Mouse (Mus musculus): ENCODE results near the gene Rasal1. TPM values are rescaled to one million over a fixed set of nuclear protein-coding genes. Genes with fewer than 3 reads are reported as not detected.

The Rasal1 gene
- 10 to 100 TPM; 92.7 to 97.3 TPM for total RNA-seq (2021)
- long read RNA-seq, transcript Rasal1-205 (21 exons, 3,251 nt) = major isoform, 79 of 162 reads
- long read RNA-seq, partial matches to known transcripts = 25 of 162 reads
- long read RNA-seq, other reads (novel, unspliced or antisense) = 58 of 162 reads

GRCm38 (mm10) chr5:120648569-120649373 is at the start of gene Rasal1:
TSS of gene Rasal1 (plus strand) at chr5:120648812.
- DNase-seq (ENCODE audit: low spot score in 2 of 2) = peak; percentile 84

DNA sequence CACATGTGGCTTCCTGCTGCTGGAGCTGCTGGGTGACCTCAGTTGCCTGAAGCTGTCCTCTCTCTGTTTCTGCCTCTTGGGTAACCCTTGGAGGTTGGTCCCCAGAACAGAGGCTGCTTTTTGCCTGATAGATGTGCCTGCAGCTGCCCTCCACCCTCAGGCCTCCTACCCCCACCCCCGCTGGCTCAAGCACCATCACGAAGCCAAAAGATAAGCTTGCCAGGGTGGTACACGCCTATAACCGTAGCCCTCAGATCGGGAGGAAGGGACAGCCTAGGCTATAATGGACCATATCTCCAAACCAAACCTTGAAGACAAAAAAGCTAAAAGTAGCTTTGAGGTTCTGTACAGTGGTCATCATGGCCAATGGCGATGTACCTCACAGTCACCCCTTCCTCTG is 49.0 kb upstream of the Rasal1 start:
- no peak for DNase-seq (ENCODE audit: low spot score in 2 of 2)

- DNase-seq (ENCODE audit: low spot score in 2 of 2) = no peak
These were observed 47.5 kb upstream of the Rasal1 start for GRCm38 (mm10) chr5:120600946-120601668.

DNA sequence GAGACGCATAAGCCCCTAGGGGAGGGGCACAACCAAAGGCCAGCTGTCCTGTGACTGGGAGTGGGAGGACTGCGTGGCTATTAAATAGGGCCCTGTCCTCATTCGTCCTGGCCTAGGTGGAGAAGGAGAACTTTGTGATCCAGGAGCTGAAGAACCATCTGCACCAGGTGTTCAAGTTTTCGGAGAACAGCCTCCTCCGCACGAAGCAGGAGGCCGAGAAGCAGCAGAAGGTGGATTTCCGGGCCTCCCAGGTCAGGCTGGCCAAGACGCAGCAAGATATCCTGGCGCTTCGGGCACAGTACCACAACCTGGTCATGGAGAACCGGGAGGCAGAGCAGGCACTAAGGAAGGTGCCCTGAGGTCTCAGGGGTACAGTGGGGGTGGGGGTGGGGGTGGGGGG is 46.4 kb upstream of the Rasal1 start:
- no peak for DNase-seq (ENCODE audit: low spot score in 2 of 2)

- no peak for DNase-seq (ENCODE audit: low spot score in 2 of 2)
These were observed 45.1 kb upstream of the Rasal1 start for GRCm38 (mm10) chr5:120603515-120603914.

DNA sequence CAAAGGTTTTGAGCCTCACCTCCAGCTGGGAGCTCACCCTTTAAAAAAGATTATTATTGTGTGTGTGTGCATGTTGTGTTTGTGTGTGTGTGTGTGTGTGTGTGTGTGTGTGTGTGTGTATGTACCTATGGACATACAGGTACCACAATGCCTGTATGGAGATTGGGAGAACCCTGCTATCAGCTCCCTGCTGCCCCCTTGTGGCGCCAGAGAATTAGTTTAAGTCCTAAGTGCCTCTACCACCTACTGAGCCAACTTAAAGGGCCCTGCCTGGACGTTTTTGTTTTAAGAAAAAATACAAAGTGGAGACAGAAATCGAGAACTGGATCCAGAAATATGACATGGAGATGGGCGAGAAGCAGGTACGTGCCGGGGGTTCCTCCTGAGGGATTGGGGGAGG is 43.8 kb upstream of the Rasal1 start:
- DNase-seq (ENCODE audit: low spot score in 2 of 2) = peak in 1 of 2 experiments; percentile 87

DNA sequence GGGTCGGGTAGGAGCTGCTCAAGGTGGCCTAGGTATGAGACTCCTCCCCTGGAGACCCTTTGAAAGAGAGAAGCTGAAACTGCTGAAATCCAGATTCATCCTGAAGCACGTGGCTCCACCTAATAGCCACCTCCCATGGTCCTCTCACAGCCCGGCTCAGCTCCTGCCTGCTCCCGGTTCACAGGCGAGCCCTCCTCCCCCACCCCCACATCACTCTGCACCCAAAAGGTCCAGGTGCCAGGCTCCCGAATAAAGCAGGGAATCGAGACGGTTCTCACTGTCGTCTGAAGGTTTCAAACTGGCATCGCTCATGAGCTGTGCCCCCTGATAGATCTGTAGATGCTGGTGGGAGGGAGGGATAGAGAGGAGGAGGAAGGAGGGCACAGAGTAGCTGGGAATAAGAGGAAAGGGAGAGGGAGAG is 43.4 kb upstream of the Rasal1 start:
- DNase-seq (ENCODE audit: low spot score in 2 of 2) = no peak

GRCm38 (mm10) chr5:120605688-120606087 is 42.9 kb upstream of the Rasal1 start:
- peak; percentile 84 to 95 for DNase-seq (ENCODE audit: low spot score in 2 of 2)

GRCm38 (mm10) chr5:120606590-120607200 is 41.9 kb upstream of the Rasal1 start:
- DNase-seq (ENCODE audit: low spot score in 2 of 2) = no peak

- no peak for DNase-seq (ENCODE audit: low spot score in 2 of 2)
These were observed 41.3 kb upstream of the Rasal1 start for GRCm38 (mm10) chr5:120607335-120607734.

- DNase-seq (ENCODE audit: low spot score in 2 of 2) = no peak
These were observed 39.3 kb upstream of the Rasal1 start for GRCm38 (mm10) chr5:120609246-120609775.

DNA sequence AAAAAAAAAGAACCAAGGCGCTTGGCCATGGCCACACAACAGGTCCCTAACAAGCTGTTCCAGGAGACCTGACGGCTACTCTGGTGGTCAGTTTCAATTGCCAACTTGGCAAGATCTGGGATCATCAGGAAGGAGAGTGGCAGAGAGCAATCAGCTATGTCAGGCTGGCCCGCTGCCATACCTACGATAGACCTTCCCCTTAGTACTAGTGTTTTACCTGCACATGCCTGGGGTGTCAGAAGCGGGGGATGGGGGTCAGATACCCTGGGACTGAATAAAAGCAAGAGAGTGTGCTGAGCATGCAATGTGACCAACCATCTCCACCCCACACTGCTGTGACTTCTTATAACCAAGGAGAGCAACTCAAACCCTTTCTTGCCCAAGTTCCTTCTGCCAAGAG is 37.7 kb upstream of the Rasal1 start:
- DNase-seq (ENCODE audit: low spot score in 2 of 2) = no peak

- no peak for DNase-seq (ENCODE audit: low spot score in 2 of 2)
These were observed 37.2 kb upstream of the Rasal1 start for GRCm38 (mm10) chr5:120611416-120611815.

- peak; percentile 98 to 100 for DNase-seq (ENCODE audit: low spot score in 2 of 2)
These were observed 36.2 kb upstream of the Rasal1 start, which contains the start of the genes Rita1 and Ddx54 for GRCm38 (mm10) chr5:120612442-120612821. TSS of gene Rita1 (minus strand) at chr5:120612589. TSS of gene Ddx54 (plus strand) at chr5:120612739.

DNA sequence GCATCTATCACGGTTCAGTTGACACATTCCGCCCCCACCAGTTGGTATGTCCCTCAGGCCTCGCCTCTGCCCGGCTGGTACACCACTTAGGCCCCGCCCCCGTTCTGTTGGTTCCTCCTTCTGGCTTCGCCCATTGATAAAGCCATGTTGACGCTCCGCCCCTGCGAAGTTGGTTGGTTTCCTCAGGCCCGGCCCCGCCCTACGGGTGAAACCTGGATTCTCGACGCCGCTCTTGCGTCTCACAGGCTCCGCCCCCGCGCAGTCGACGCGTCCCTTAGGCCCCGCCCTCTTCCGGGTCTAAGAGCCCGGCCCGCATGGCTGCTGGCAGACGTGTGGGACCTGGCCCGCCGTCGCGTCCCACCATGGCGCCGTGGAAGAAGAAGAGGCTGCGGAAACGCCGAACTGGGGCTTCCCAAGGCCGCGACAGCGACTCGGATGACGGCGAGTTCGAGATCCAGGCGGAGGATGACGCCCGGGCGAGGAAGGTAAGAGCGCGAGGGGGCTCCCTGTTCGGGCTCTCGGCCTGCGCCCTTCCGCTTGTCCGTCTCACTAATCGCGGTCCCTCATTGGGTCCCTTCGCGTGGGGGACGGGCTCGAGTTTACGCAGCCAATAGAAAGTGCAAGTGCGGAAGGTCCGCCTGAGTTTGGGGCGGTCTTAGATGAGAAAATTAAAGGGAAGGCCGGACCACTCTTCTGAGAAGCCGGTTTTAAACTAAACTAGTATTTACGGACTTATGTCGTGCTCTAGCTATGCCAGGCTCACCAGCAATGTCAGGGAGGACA is 35.6 kb upstream of the Rasal1 start:
- DNase-seq (ENCODE audit: low spot score in 2 of 2) = peak; percentile 100

- no peak for DNase-seq (ENCODE audit: low spot score in 2 of 2)
These were observed 32.7 kb upstream of the Rasal1 start for GRCm38 (mm10) chr5:120615903-120616302.

DNA sequence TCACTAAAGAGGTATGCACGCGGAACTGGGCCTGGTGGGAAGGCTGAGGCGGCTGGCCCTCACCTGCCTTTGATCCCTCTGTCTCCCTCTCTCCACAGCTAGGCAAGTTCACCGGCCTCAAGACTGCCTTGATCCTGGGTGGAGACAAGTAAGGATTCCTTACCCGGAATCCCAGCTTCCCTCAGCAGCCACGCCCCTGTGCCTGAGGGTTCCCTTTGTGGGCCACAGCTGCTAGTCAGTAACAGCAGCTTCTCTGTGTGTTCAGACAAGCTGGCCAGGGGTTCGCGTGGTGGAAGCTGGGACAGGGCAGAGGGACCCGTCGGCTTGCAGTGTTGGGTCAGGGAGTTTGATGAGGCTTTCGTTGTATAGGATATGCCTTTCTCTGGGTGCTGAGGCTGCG is 29.8 kb upstream of the Rasal1 start:
- DNase-seq (ENCODE audit: low spot score in 2 of 2) = no peak

- DNase-seq (ENCODE audit: low spot score in 2 of 2) = peak in 1 of 2 experiments; percentile 76
These were observed 29.4 kb upstream of the Rasal1 start for GRCm38 (mm10) chr5:120619201-120619600.

DNA sequence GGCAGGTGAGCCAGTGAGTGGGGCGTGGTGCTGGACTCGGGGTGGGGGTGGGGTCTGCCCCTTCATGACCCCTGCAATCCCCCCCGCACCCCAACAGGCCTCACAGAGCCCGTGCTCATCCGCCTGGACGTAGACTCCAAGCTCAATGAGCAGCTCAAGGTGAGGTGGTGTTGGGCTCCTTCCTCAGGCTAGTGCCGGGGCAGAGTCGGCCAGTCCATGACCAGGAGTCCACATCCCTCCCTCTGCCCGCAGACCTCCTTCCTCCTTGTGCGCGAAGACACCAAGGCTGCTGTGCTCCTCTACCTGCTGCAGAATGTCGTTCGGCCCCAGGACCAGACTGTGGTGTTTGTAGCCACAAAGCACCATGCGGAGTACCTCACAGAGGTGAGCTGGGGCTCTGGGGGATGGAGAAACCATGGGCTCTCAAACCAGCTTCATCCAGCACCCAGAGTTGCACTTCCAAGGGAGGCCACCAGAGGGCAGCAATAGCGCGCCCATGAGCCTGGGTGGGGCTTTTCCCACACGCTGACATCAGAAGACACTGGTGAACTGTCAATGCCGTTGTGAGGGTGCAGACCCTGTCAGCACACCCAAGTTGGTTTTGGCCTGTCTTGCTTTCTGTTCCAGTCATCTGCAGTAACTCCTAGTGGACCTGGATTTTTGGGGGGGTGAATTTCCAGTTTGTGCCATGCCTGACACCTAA is 28.1 kb upstream of the Rasal1 start:
- peak; percentile 84 to 93 for DNase-seq (ENCODE audit: low spot score in 2 of 2)
